Mouse (Mus musculus) liver, embryonic 11.5 days (tissue): Measurements from ENCODE around the gene Kif21a. TPM values are rescaled to one million over a fixed set of nuclear protein-coding genes. Genes with fewer than 3 reads are reported as not detected.

Source experiments
- ATAC-seq: fragments of 200-750 bp; cut with Nextera tagmentation; replicated peaks from 2 replicates; pipeline ENCODE4 v1.8.0; 2017; ENCODE audit warnings: moderate number of reproducible peaks, mild to moderate bottlenecking, moderate TSS enrichment, moderate library complexity; ENCODE audit not compliant: low FRiP score
- DNase-seq: peaks from one replicate; pipeline ENCODE4 v3.0.0-alpha.2; 2017; ENCODE audit warnings: low spot score
- H3K27ac ChIP-seq: fragments of 300-500 bp; sonication (generic); 2 replicates; pipeline ENCODE4 v1.5.1; 2014; ENCODE audit warnings: mild to moderate bottlenecking, low read depth, low read length, control low read depth
- H3K27me3 ChIP-seq: fragments of 300-500 bp; sonication (generic); replicated peaks from 2 replicates; pipeline ENCODE4 v1.6.1; 2014; ENCODE audit warnings: low read length, mixed read lengths; ENCODE audit not compliant: control insufficient read depth, insufficient read depth
- H3K36me3 ChIP-seq: fragments of 300-500 bp; sonication (generic); 2 replicates; pipeline ENCODE4 v1.6.1; 2014; ENCODE audit warnings: mild to moderate bottlenecking, low read length, moderate library complexity, mixed read lengths; ENCODE audit not compliant: control insufficient read depth, insufficient read depth
- H3K4me1 ChIP-seq: fragments of 300-500 bp; sonication (generic); replicated peaks from 2 replicates; pipeline ENCODE4 v1.6.1; 2014; ENCODE audit warnings: low read length, mixed read lengths; ENCODE audit not compliant: control insufficient read depth, insufficient read depth
- H3K4me2 ChIP-seq: fragments of 300-500 bp; sonication (generic); 2 replicates; pipeline ENCODE4 v1.6.1; 2014; ENCODE audit warnings: mild to moderate bottlenecking, control low read depth, moderate library complexity
- H3K4me3 ChIP-seq: fragments of 300-500 bp; sonication (generic); 2 replicates; pipeline ENCODE4 v1.5.1; 2014; ENCODE audit warnings: low read depth, low read length, control low read depth
- H3K9ac ChIP-seq: fragments of 300-500 bp; sonication (generic); 2 replicates; pipeline ENCODE4 v1.6.1; 2014; ENCODE audit warnings: low read depth, low read length, control low read depth
- H3K9me3 ChIP-seq: fragments of 300-500 bp; sonication (generic); 2 replicates; pipeline ENCODE4 v1.6.1; 2016; ENCODE audit warnings: low read length, inconsistent platforms, mixed read lengths; ENCODE audit not compliant: control insufficient read depth
- WGBS: fragments of 180-500 bp; shearing (Covaris S2); extraction: QIAGEN DNeasy Blood & Tissue Kit; methylation state at CpG from one replicate; pipeline ENCODE4 v1.1.7; 2014; 5-methylcytosine and 5-hydroxymethylcytosine counted together
- polyA plus RNA-seq: library from polyadenylated mRNA; unstranded; fragments of >200 nt; fragmentation: Nextera tagmentation; extraction: Ambion mirVana; gene quantifications from 2 replicates; pipeline ENCODE4 v1.2.1, GENCODE M21; 2014

Gene Kif21a
- polyA plus RNA-seq, 1 experiment from 2014 or later: 4.1 TPM

GRCm38 (mm10) chr15:90991843-90992242, 57.9 kb downstream of the Kif21a start:
- no peak for DNase-seq
- ATAC-seq: no peak
- whole genome bisulfite sequencing: 86% methylated on average over 4 of the region's 4 CpGs
- Histone ChIP-seq H3K4me2 (no peak overlapping the region), H3K9ac (no peak overlapping the region), H3K4me1 (no peaks in the 10 kb centered on the region), H3K9me3 (no peaks in the 10 kb centered on the region), H3K36me3 (peaks cover 3% of the 10 kb centered on the region; the same call in 1 of the 2 replicates), H3K4me3 (no peak overlapping the region), H3K27ac (no peak overlapping the region), H3K27me3 (no peaks in the 10 kb centered on the region)

GRCm38 (mm10) chr15:90987714-90988250, 62.0 kb downstream of the Kif21a start:
- no peaks in the 10 kb centered on the region for H3K9me3 ChIP-seq
- peaks cover 3% of the 10 kb centered on the region; the same call in 1 of the 2 replicates for H3K36me3 ChIP-seq
- no peak overlapping the region for H3K27ac ChIP-seq
- H3K4me3 ChIP-seq: no peak overlapping the region
- H3K4me2 ChIP-seq: no peak overlapping the region
- H3K4me1 ChIP-seq: no peaks in the 10 kb centered on the region
- no peak overlapping the region for H3K9ac ChIP-seq
- no peaks in the 10 kb centered on the region for H3K27me3 ChIP-seq
- DNase-seq: no peak
- 92% methylated on average over 12 of the region's 12 CpGs for WGBS
- ATAC-seq: no peak

- no peak overlapping the region for H3K27ac ChIP-seq
- H3K4me1 ChIP-seq: no peaks in the 10 kb centered on the region
- 63% methylated on average over 5 of the region's 5 CpGs for WGBS
- no peak overlapping the region for H3K4me3 ChIP-seq
- H3K4me2 ChIP-seq: no peak overlapping the region
- DNase-seq (no peak), ATAC-seq (no peak)
- peaks cover 2% of the 10 kb centered on the region; the same call in 1 of the 2 replicates for H3K36me3 ChIP-seq
- no peak overlapping the region for H3K9ac ChIP-seq
- H3K27me3 ChIP-seq: no peaks in the 10 kb centered on the region
- H3K9me3 ChIP-seq: no peaks in the 10 kb centered on the region
Measured at GRCm38 (mm10) chr15:90975914-90976313, 73.8 kb downstream of the Kif21a start.

- Histone ChIP-seq H3K9ac (no peak overlapping the region), H3K27me3 (no peaks in the 10 kb centered on the region), H3K9me3 (no peaks in the 10 kb centered on the region), H3K4me3 (no peak overlapping the region), H3K27ac (no peak overlapping the region), H3K4me1 (no peaks in the 10 kb centered on the region), H3K36me3 (peaks cover 2% of the 10 kb centered on the region; the same call in 1 of the 2 replicates), H3K4me2 (no peak overlapping the region)
- whole genome bisulfite sequencing: 79% methylated on average over 13 of the region's 13 CpGs
- ATAC-seq: no peak
- no peak for DNase-seq
Measured at GRCm38 (mm10) chr15:90971914-90972767, 77.6 kb downstream of the Kif21a start.

- 59% methylated on average over 2 of the region's 2 CpGs for WGBS
- Histone ChIP-seq H3K9ac (no peak overlapping the region), H3K36me3 (no peaks in the 10 kb centered on the region), H3K27me3 (no peaks in the 10 kb centered on the region), H3K9me3 (no peaks in the 10 kb centered on the region), H3K4me3 (no peak overlapping the region), H3K27ac (no peak overlapping the region), H3K4me2 (no peak overlapping the region), H3K4me1 (no peaks in the 10 kb centered on the region)
- DNase-seq (no peak), ATAC-seq (no peak)
Measured at GRCm38 (mm10) chr15:90963320-90963719, 86.4 kb downstream of the Kif21a start.

DNA sequence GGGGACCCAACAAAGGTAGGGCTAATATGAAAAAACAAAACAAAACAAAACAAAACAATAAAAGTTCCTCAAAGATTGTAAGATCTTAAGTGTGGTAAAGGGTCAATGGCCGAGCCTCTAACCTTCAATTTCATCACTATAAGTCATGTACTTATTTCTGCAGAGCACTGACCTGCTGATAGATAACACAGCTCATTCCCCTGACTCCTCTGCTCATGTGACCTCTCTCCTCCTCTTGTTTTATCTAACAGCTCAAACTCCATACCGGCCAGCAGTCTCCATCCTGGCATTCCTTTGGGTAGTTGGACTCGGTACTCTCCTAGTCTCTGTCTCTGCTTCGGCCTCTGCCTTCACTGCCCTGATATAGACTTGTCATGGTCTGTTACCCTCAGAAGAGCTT, 87.2 kb downstream of the Kif21a start:
- Histone ChIP-seq H3K4me3 (no peak overlapping the region), H3K36me3 (no peaks in the 10 kb centered on the region), H3K4me1 (no peaks in the 10 kb centered on the region), H3K9me3 (no peaks in the 10 kb centered on the region), H3K27ac (no peak overlapping the region), H3K4me2 (no peak overlapping the region), H3K27me3 (no peaks in the 10 kb centered on the region), H3K9ac (no peak overlapping the region)
- WGBS: 78% methylated on average over 4 of the region's 4 CpGs
- DNase-seq: no peak
- no peak for ATAC-seq

GRCm38 (mm10) chr15:90960831-90961554, 88.8 kb downstream of the Kif21a start:
- DNase-seq (no peak), ATAC-seq (no peak)
- 84% methylated on average over 8 of the region's 8 CpGs for WGBS
- Histone ChIP-seq H3K9ac (no peak overlapping the region), H3K27me3 (no peaks in the 10 kb centered on the region), H3K9me3 (no peaks in the 10 kb centered on the region), H3K4me2 (no peak overlapping the region), H3K4me1 (no peaks in the 10 kb centered on the region), H3K36me3 (no peaks in the 10 kb centered on the region), H3K27ac (no peak overlapping the region), H3K4me3 (no peak overlapping the region)

GRCm38 (mm10) chr15:90951383-90951782, 98.4 kb downstream of the Kif21a start:
- DNase-seq: no peak
- H3K4me1 ChIP-seq: no peaks in the 10 kb centered on the region
- H3K9me3 ChIP-seq: no peaks in the 10 kb centered on the region
- 85% methylated on average over 6 of the region's 6 CpGs for WGBS
- H3K27me3 ChIP-seq: no peaks in the 10 kb centered on the region
- H3K4me2 ChIP-seq: no peak overlapping the region
- H3K36me3 ChIP-seq: no peaks in the 10 kb centered on the region
- no peak for ATAC-seq
- no peak overlapping the region for H3K4me3 ChIP-seq
- H3K27ac ChIP-seq: no peak overlapping the region
- H3K9ac ChIP-seq: no peak overlapping the region
